Mouse (Mus musculus): ENCODE results near the gene Nrbf2.

GRCm38 (mm10) chr10:67295331-67295730 is 10.2 kb upstream of the Nrbf2 start:
- TF ChIP-seq CTCF (IDR thresholded peaks at IDR 0.05; ENCODE audit: low read depth, low read length) (no peak), POLR2A (IDR thresholded peaks at IDR 0.05; ENCODE audit: borderline replicate concordance, low read depth, low read length) (no peak)

Data from bone marrow macrophage, adult 2 months (primary cell).